Comparison of ENCODE assay signal across 10 mouse cellular contexts in genomic region chr15:25689477-25689876, GRCm38 (mm10).
DNase-seq lines count a peak whose midpoint lies in the region; ATAC-seq lines count a peak whose summit lies in the region.
"Had no signal": no experiment of that assay in that cellular context is flagged by ENCODE, and none has a peak within 500 bp of the region (broad histone marks: within the 10 kb centered on the region; RNA-seq: fewer than 3 reads in every experiment).

No protein-coding gene starts in this region.

- 0 out of 2 replicates have a peak, but pooled peaks cover 2% of the 10 kb centered on the region for H3K4me1 ChIP-seq in hindbrain, embryonic 11.5 days (replicated peaks; ENCODE audit: control insufficient read depth, insufficient read depth, low read length)
- peaks cover 22% of the 10 kb centered on the region for H3K4me1 ChIP-seq in kidney, embryonic 14.5 days (ENCODE audit: control insufficient read depth, insufficient read depth, low read length)
- H3K4me1 ChIP-seq in midbrain, embryonic 13.5 days (replicated peaks) = peaks cover 35% of the 10 kb centered on the region

- no peaks in the 10 kb centered on the region for H3K9me3 ChIP-seq in hindbrain, embryonic 11.5 days (ENCODE audit: control insufficient read depth, low read length)
- no peaks in the 10 kb centered on the region for H3K9me3 ChIP-seq in kidney, embryonic 14.5 days (ENCODE audit: control insufficient read depth, low read length)
- no peaks in the 10 kb centered on the region for H3K9me3 ChIP-seq in midbrain, embryonic 13.5 days

- no peak overlapping the region for H3K9ac ChIP-seq in hindbrain, embryonic 11.5 days (ENCODE audit: low read depth, low read length)
- no peak overlapping the region for H3K9ac ChIP-seq in kidney, embryonic 14.5 days (ENCODE audit: low read depth, low read length)
- H3K9ac ChIP-seq in midbrain, embryonic 13.5 days (replicated peaks) = no peak overlapping the region

- no peak overlapping the region for H3K4me2 ChIP-seq in hindbrain, embryonic 11.5 days (replicated peaks; ENCODE audit: low read depth, low read length)
- H3K4me2 ChIP-seq in kidney, embryonic 14.5 days (replicated peaks; ENCODE audit: low read depth, low read length) = no peak overlapping the region
- H3K4me2 ChIP-seq in midbrain, embryonic 13.5 days (replicated peaks) = no peak overlapping the region

- no peak overlapping the region for H3K27ac ChIP-seq in hindbrain, embryonic 11.5 days (ENCODE audit: low read depth, low read length)
- H3K27ac ChIP-seq in kidney, embryonic 14.5 days (ENCODE audit: low read depth, low read length) = no peak overlapping the region
- H3K27ac ChIP-seq in midbrain, embryonic 13.5 days = peak overlapping the region; percentile 27

- peak; percentile 67 to 68 for DNase-seq in cerebellum, postnatal 10 days
- DNase-seq in cerebellum, adult 11 months = no peak
- no peak for DNase-seq in hindbrain, embryonic 11.5 days (ENCODE audit: low spot score)
- DNase-seq in right cerebral cortex, postnatal 36 days (ENCODE audit: low spot score in 2 of 2) = no peak
- no peak for DNase-seq in adipocyte (ENCODE audit: low spot score)
- DNase-seq: gastrocnemius, postnatal 10 days had no signal

- H3K4me3 ChIP-seq in hindbrain, embryonic 11.5 days (ENCODE audit: low read depth, low read length) = no peak overlapping the region
- H3K4me3 ChIP-seq in kidney, embryonic 14.5 days (ENCODE audit: low read length) = no peak overlapping the region
- H3K4me3 ChIP-seq in midbrain, embryonic 13.5 days (replicated peaks) = no peak overlapping the region

- WGBS in hindbrain, embryonic 11.5 days = 78% methylated on average over 8 of the region's 8 CpGs
- 69% methylated on average over 8 of the region's 8 CpGs for WGBS in kidney, embryonic 14.5 days
- WGBS in midbrain, embryonic 13.5 days = 80% methylated on average over 8 of the region's 8 CpGs

- ATAC-seq in hindbrain, embryonic 11.5 days (ENCODE audit: low FRiP score) = peak; percentile 58
- peak; percentile 37; the same call in 1 of the 2 replicates for ATAC-seq in kidney, embryonic 14.5 days (ENCODE audit: low FRiP score, low TSS enrichment)
- ATAC-seq in midbrain, embryonic 13.5 days = peak; percentile 51
- ATAC-seq in megakaryocyte-erythroid progenitor cell, adult 5-6 weeks (replicated peaks; ENCODE audit: low FRiP score, low TSS enrichment, poor library complexity, severe bottlenecking) = no peak
- ATAC-seq: lung, postnatal 0 days had no signal

- no peaks in the 10 kb centered on the region for H3K36me3 ChIP-seq in hindbrain, embryonic 11.5 days (ENCODE audit: control insufficient read depth, insufficient read depth, low read length)
- H3K36me3 ChIP-seq in kidney, embryonic 14.5 days (ENCODE audit: control insufficient read depth, insufficient read depth, low read length) = no peaks in the 10 kb centered on the region
- H3K36me3 ChIP-seq in midbrain, embryonic 13.5 days = no peaks in the 10 kb centered on the region

- no peaks in the 10 kb centered on the region for H3K27me3 ChIP-seq in hindbrain, embryonic 11.5 days (ENCODE audit: control insufficient read depth, insufficient read depth, low read length)
- no peaks in the 10 kb centered on the region for H3K27me3 ChIP-seq in kidney, embryonic 14.5 days (ENCODE audit: control insufficient read depth, insufficient read depth, low read length)
- H3K27me3 ChIP-seq in midbrain, embryonic 13.5 days = peaks cover 2% of the 10 kb centered on the region; the same call in 1 of the 2 replicates

Comparison
In these comparisons a context has a peak if more than half of its experiments do, and no peak if none do; other contexts are left out.
1. DNase-seq: peak in cerebellum, postnatal 10 days (2 of 2); none in cerebellum, adult 11 months (single experiment), hindbrain, embryonic 11.5 days (single experiment), right cerebral cortex, postnatal 36 days (0 of 2) and adipocyte (single experiment).